Mouse (Mus musculus) forebrain, embryonic 12.5 days (tissue): ENCODE results near the gene Afdn. TPM values are rescaled to one million over a fixed set of nuclear protein-coding genes. Genes with fewer than 3 reads are reported as not detected.

Experiments
- ATAC-seq: fragments of 200-750 bp; cut with Nextera tagmentation; 2 replicates; pipeline ENCODE4 v1.8.0; 2017; ENCODE audit warnings: moderate TSS enrichment; ENCODE audit not compliant: low FRiP score
- H3K27ac ChIP-seq: fragments of 300-500 bp; sonication (generic); 2 replicates; pipeline ENCODE4 v1.5.1; 2016; ENCODE audit warnings: mild to moderate bottlenecking
- H3K27me3 ChIP-seq: fragments of 300-500 bp; sonication (generic); 2 replicates; pipeline ENCODE4 v1.6.1; 2016; ENCODE audit warnings: mild to moderate bottlenecking
- H3K36me3 ChIP-seq: fragments of 300-500 bp; sonication (generic); replicated peaks from 2 replicates; pipeline ENCODE4 v1.6.1; 2016; ENCODE audit warnings: mild to moderate bottlenecking
- H3K4me1 ChIP-seq: fragments of 300-500 bp; sonication (generic); 2 replicates; pipeline ENCODE4 v1.6.1; 2016
- H3K4me2 ChIP-seq: fragments of 300-500 bp; sonication (generic); 2 replicates; pipeline ENCODE4 v1.6.1; 2016; ENCODE audit warnings: mild to moderate bottlenecking, moderate library complexity
- H3K4me3 ChIP-seq: fragments of 300-500 bp; sonication (generic); replicated peaks from 2 replicates; pipeline ENCODE4 v1.5.1; 2016; ENCODE audit warnings: mild to moderate bottlenecking
- H3K9ac ChIP-seq: fragments of 300-500 bp; sonication (generic); 2 replicates; pipeline ENCODE4 v1.6.1; 2016; ENCODE audit warnings: mild to moderate bottlenecking
- H3K9me3 ChIP-seq: fragments of 300-500 bp; sonication (generic); 2 replicates; pipeline ENCODE4 v1.6.1; 2016
- WGBS: fragments of 180-500 bp; shearing (Covaris S2); methylation state at CpG from one replicate; pipeline ENCODE4 v1.1.7; 2016; 5-methylcytosine and 5-hydroxymethylcytosine counted together
- polyA plus RNA-seq: library from polyadenylated mRNA; unstranded; fragments of >200 nt; fragmentation: Nextera tagmentation; extraction: Ambion mirVana; gene quantifications from 2 replicates; pipeline ENCODE4 v1.2.1, GENCODE M21; 2016

The Afdn gene
- polyA plus RNA-seq, 1 experiment from 2014 or later, result 182 TPM

DNA sequence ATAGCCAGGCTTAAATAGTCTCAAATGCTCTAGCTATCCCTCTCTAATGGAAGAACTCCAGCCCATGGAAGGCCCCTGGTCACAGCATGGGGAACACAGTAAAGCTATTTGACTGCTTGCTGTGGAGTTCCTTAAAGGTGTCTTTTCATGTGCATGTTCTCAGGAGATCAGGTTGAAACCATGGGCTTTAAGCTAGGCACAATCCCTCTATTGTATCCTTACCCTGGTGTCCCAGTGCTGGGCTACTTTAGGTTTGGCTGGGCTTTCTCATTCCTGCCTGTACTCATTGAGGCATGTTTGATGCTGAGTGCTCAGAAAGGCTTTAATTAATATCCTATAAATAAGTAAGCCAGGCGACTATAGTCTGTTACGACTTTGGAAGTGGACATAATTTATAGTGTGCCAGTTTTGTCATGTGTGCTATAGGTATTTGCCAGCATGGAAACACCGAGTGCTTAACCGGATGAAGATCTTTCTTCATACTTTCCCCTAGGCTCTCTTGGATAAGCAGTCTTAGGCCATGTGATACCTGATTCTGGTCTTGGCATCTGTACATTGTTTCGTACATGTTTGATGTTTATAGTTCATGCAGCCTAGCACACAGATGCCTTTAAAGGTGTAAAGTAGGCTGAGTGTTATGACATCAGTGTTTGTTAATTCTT is 96.2 kb downstream of the Afdn start:
- Histone ChIP-seq H3K27ac (no peak overlapping the region), H3K36me3 (peaks cover 76% of the 10 kb centered on the region), H3K4me3 (no peak overlapping the region), H3K9ac (no peak overlapping the region), H3K4me2 (no peak overlapping the region), H3K27me3 (no peaks in the 10 kb centered on the region), H3K9me3 (no peaks in the 10 kb centered on the region), H3K4me1 (0 out of 2 replicates have a peak, but pooled peaks cover 6% of the 10 kb centered on the region)
- no peak for ATAC-seq
- WGBS, result 86% methylated on average over 5 of the region's 5 CpGs

- no peak for ATAC-seq
- H3K9me3 ChIP-seq, result no peaks in the 10 kb centered on the region
- H3K9ac ChIP-seq, result no peak overlapping the region
- H3K27ac ChIP-seq, result no peak overlapping the region
- no peaks in the 10 kb centered on the region for H3K27me3 ChIP-seq
- no peaks in the 10 kb centered on the region for H3K4me1 ChIP-seq
- H3K4me3 ChIP-seq, result no peak overlapping the region
- no peak overlapping the region for H3K4me2 ChIP-seq
- WGBS, result 94% methylated on average over 5 of the region's 5 CpGs
- H3K36me3 ChIP-seq, result peaks cover 52% of the 10 kb centered on the region
These were observed 105.0 kb downstream of the Afdn start for GRCm38 (mm10) chr17:13865340-13865739.

DNA sequence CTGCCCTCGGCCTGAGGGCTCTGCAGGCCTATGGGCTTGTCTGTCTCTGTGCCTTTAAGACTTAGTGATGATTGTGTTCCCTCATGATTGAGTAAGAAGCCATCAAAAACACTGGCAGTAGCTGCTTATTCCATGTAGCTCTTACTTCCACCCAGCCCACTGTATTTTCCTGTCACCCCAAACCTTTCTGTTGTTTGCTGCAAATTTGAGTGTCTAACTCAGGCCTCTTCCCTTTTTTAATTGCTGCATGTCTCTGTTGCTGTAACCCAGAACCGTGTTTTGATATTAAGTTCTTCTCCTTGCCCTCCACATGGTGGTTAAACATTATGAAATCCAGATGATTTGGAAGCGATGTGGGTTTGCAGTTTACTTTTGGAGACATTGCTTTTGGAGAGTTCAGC is 106.6 kb downstream of the Afdn start:
- H3K9ac ChIP-seq, result no peak overlapping the region
- ATAC-seq, result no peak
- no peaks in the 10 kb centered on the region for H3K4me1 ChIP-seq
- no peak overlapping the region for H3K4me3 ChIP-seq
- WGBS, result 87% methylated on average over 3 of the region's 3 CpGs
- no peak overlapping the region for H3K4me2 ChIP-seq
- H3K27me3 ChIP-seq, result no peaks in the 10 kb centered on the region
- no peak overlapping the region for H3K27ac ChIP-seq
- no peaks in the 10 kb centered on the region for H3K9me3 ChIP-seq
- peaks cover 46% of the 10 kb centered on the region for H3K36me3 ChIP-seq

DNA sequence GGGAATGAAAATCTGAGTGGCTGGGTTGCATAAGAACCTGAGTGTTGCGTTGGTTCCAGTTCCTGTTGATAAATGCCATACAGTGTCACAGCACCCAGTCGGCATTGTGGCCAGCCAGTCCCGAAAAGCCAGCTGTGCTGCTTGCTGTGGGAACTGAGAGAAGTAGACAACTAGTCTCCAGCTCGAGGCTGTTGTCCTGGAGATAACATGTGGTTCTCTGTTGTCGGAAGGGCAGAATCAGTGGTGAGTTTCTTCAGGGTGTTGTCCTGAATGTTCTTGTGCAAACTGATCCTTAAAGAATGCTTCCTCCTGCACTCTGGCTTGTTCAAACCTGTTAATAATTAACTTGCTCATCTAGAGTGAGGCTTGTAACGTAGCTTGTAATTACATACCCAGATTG is 107.1 kb downstream of the Afdn start:
- H3K36me3 ChIP-seq, result peaks cover 48% of the 10 kb centered on the region
- no peaks in the 10 kb centered on the region for H3K4me1 ChIP-seq
- no peak overlapping the region for H3K27ac ChIP-seq
- 74% methylated on average over 6 of the region's 6 CpGs for WGBS
- H3K9me3 ChIP-seq, result no peaks in the 10 kb centered on the region
- H3K9ac ChIP-seq, result no peak overlapping the region
- H3K27me3 ChIP-seq, result no peaks in the 10 kb centered on the region
- ATAC-seq, result no peak
- H3K4me3 ChIP-seq, result no peak overlapping the region
- H3K4me2 ChIP-seq, result no peak overlapping the region

DNA sequence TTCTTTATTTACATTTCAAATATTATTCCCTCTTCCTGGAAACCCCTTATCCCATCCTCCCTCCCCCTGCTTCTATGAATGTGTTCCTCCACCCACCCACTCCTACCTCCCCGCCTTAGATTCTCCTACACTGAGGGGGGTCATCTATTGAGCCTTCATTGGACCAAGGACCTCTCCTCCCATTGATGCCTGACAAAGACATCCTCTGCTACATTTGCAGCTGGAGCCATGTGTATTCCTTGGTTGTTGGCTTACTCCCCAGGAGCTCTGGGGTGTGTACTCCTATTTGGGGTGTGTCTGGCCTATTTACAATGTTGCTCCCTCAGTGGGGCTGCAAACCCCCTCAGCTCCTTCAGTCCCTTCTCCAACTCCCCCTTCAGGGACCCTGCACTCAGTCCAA is 109.9 kb downstream of the Afdn start:
- 0 out of 2 replicates have a peak, but pooled peaks cover 5% of the 10 kb centered on the region for H3K9me3 ChIP-seq
- H3K27ac ChIP-seq, result no peak overlapping the region
- H3K4me2 ChIP-seq, result no peak overlapping the region
- no peak for ATAC-seq
- 93% methylated on average over 1 of the region's 1 CpGs for WGBS
- no peaks in the 10 kb centered on the region for H3K27me3 ChIP-seq
- H3K36me3 ChIP-seq, result peaks cover 32% of the 10 kb centered on the region
- H3K4me1 ChIP-seq, result no peaks in the 10 kb centered on the region
- H3K9ac ChIP-seq, result no peak overlapping the region
- H3K4me3 ChIP-seq, result no peak overlapping the region

DNA sequence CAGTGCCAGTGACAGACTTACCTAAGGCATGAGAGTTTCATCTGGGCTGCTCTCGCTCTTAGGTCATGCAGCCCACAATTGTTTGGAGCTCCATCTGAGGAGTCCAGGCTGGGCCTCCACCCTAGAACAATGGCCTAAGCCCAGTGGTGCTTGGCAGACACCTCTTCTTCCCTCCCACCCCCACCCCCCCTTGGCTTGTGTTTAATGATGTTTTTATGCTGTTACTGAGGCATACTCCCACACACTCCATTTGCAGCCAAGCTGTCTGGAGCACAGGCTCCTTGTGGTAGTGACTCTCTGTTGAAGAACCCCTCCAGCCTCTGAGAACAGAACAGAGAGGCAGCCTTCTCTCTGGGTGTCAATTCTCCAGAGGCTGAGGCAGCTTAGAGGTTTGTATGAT is 113.9 kb downstream of the Afdn start:
- Histone ChIP-seq H3K27me3 (no peaks in the 10 kb centered on the region), H3K36me3 (peaks cover 35% of the 10 kb centered on the region), H3K9ac (no peak overlapping the region), H3K4me1 (no peaks in the 10 kb centered on the region), H3K4me3 (no peak overlapping the region), H3K4me2 (no peak overlapping the region), H3K9me3 (0 out of 2 replicates have a peak, but pooled peaks cover 5% of the 10 kb centered on the region), H3K27ac (no peak overlapping the region)
- WGBS, result 71% methylated on average over 1 of the region's 1 CpGs
- ATAC-seq, result no peak

DNA sequence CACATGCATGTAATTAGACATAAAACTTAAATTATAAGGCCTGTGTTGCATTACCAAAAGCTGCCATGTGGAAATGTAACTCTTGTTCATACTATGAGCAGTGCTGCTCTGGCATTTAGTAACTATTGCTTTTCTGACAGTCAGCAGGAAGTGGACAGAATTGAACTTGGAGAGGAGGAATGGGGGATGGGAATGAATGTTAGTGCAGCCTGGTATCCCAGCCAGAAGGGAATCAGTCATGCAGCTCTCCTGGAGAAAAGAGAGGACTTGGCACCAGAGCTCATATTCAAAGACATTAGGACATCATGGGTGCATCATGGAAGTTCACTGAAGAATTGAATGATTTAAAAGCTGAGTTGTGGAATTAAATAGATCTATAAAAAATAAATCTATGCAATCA is 117.1 kb downstream of the Afdn start:
- no peak overlapping the region for H3K4me3 ChIP-seq
- no peak overlapping the region for H3K27ac ChIP-seq
- no peak for ATAC-seq
- H3K9ac ChIP-seq, result no peak overlapping the region
- no peaks in the 10 kb centered on the region for H3K27me3 ChIP-seq
- 0 out of 2 replicates have a peak, but pooled peaks cover 5% of the 10 kb centered on the region for H3K9me3 ChIP-seq
- H3K4me1 ChIP-seq, result no peaks in the 10 kb centered on the region
- H3K4me2 ChIP-seq, result no peak overlapping the region
- H3K36me3 ChIP-seq, result peaks cover 31% of the 10 kb centered on the region

- Histone ChIP-seq H3K27ac (no peak overlapping the region), H3K9ac (no peak overlapping the region), H3K4me3 (no peak overlapping the region), H3K4me2 (no peak overlapping the region), H3K4me1 (no peaks in the 10 kb centered on the region), H3K36me3 (peaks cover 44% of the 10 kb centered on the region), H3K27me3 (no peaks in the 10 kb centered on the region), H3K9me3 (no peaks in the 10 kb centered on the region)
- 94% methylated on average over 1 of the region's 1 CpGs for WGBS
- no peak for ATAC-seq
These were observed 119.4 kb downstream of the Afdn start for GRCm38 (mm10) chr17:13879731-13880130.

GRCm38 (mm10) chr17:13883540-13883939 is 123.2 kb downstream of the Afdn start:
- no peak for ATAC-seq

GRCm38 (mm10) chr17:13889818-13890434 is 129.6 kb downstream of the Afdn start:
- Histone ChIP-seq H3K9me3 (no peaks in the 10 kb centered on the region), H3K27ac (no peak overlapping the region), H3K4me3 (no peak overlapping the region), H3K9ac (no peak overlapping the region), H3K36me3 (peaks cover 46% of the 10 kb centered on the region), H3K4me2 (no peak overlapping the region), H3K4me1 (no peaks in the 10 kb centered on the region), H3K27me3 (no peaks in the 10 kb centered on the region)
- 88% methylated on average over 7 of the region's 7 CpGs for WGBS
- ATAC-seq, result no peak

More at GRCm38 (mm10) chr17:13883540-13883939, 123.2 kb downstream of the Afdn start:
- Histone ChIP-seq H3K27ac (no peak overlapping the region), H3K4me1 (no peaks in the 10 kb centered on the region), H3K4me3 (no peak overlapping the region), H3K4me2 (no peak overlapping the region), H3K27me3 (no peaks in the 10 kb centered on the region), H3K36me3 (peaks cover 67% of the 10 kb centered on the region), H3K9me3 (no peaks in the 10 kb centered on the region), H3K9ac (no peak overlapping the region)
- 93% methylated on average over 5 of the region's 5 CpGs for WGBS

DNA sequence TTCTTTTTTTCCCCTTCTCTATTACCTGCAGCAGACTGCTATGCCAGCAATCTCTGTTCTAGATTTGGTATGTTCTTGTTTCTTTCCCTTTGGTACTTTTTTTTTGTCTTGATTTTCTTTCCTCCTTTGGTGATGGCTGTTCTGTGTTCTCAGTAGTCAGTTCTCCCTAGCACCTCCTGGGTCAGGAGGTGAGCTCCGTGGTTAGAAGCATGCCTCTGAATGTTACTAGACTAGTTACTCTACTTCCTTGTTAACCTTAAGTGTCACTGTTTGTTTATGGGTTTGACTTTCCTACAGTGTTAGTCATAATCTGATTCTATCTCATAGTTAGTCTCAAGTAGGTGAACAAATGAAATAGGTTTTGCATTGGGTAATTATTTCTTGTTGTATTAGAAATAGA is 130.6 kb downstream of the Afdn start:
- Histone ChIP-seq H3K4me1 (no peaks in the 10 kb centered on the region), H3K9me3 (no peaks in the 10 kb centered on the region), H3K27ac (no peak overlapping the region), H3K4me2 (no peak overlapping the region), H3K9ac (no peak overlapping the region), H3K36me3 (peaks cover 40% of the 10 kb centered on the region), H3K4me3 (no peak overlapping the region), H3K27me3 (no peaks in the 10 kb centered on the region)
- WGBS, result 97% methylated on average over 1 of the region's 1 CpGs
- no peak for ATAC-seq

GRCm38 (mm10) chr17:13898838-13899237 is 138.5 kb downstream of the Afdn start:
- H3K27me3 ChIP-seq, result no peaks in the 10 kb centered on the region
- no peaks in the 10 kb centered on the region for H3K4me1 ChIP-seq
- peaks cover 62% of the 10 kb centered on the region for H3K36me3 ChIP-seq
- H3K4me2 ChIP-seq, result no peak overlapping the region
- ATAC-seq, result no peak
- 93% methylated on average over 17 of the region's 17 CpGs for WGBS
- H3K9ac ChIP-seq, result no peak overlapping the region
- no peaks in the 10 kb centered on the region for H3K9me3 ChIP-seq
- H3K27ac ChIP-seq, result no peak overlapping the region
- H3K4me3 ChIP-seq, result no peak overlapping the region

GRCm38 (mm10) chr17:13899241-13899640 is 138.9 kb downstream of the Afdn start:
- no peak overlapping the region for H3K9ac ChIP-seq
- H3K36me3 ChIP-seq, result peaks cover 66% of the 10 kb centered on the region
- no peak overlapping the region for H3K4me3 ChIP-seq
- no peaks in the 10 kb centered on the region for H3K9me3 ChIP-seq
- ATAC-seq, result no peak
- H3K4me1 ChIP-seq, result no peaks in the 10 kb centered on the region
- 91% methylated on average over 7 of the region's 7 CpGs for WGBS
- H3K27ac ChIP-seq, result no peak overlapping the region
- H3K27me3 ChIP-seq, result no peaks in the 10 kb centered on the region
- no peak overlapping the region for H3K4me2 ChIP-seq
